Comparison of ENCODE assay signal across 14 mouse cellular contexts in genomic region chr6:53909986-53910385, GRCm38 (mm10).
"Had no signal": no experiment of that assay in that cellular context is flagged by ENCODE, and none has a peak within 500 bp of the region (broad histone marks: within the 10 kb centered on the region; RNA-seq: fewer than 3 reads in every experiment).

No protein-coding gene starts in this region.

- H3K9me3 ChIP-seq: limb, embryonic 13.5 days; midbrain, embryonic 15.5 days; neural tube, embryonic 13.5 days had no signal

- ATAC-seq: intestine, embryonic 16.5 days; midbrain, embryonic 15.5 days had no signal

- H3K9ac ChIP-seq: limb, embryonic 13.5 days; liver, embryonic 14.5 days; midbrain, embryonic 15.5 days; neural tube, embryonic 13.5 days had no signal

- H3K36me3 ChIP-seq: limb, embryonic 13.5 days; midbrain, embryonic 15.5 days; neural tube, embryonic 13.5 days had no signal

- DNase-seq: kidney, adult 8-10 months; kidney, postnatal 36 days; lung, adult 18-20 months; lung, postnatal 36 days; right cerebral cortex, adult 18-20 months; right cerebral cortex, postnatal 25 days; thymus, adult 18-20 months; thymus, postnatal 14 days had no signal

- H3K27me3 ChIP-seq: limb, embryonic 13.5 days; midbrain, embryonic 15.5 days; neural tube, embryonic 13.5 days had no signal

- H3K4me2 ChIP-seq: limb, embryonic 13.5 days; midbrain, embryonic 11.5 days; midbrain, embryonic 15.5 days; neural tube, embryonic 13.5 days had no signal

- H3K4me1 ChIP-seq: midbrain, embryonic 15.5 days had no signal

- H3K4me3 ChIP-seq: limb, embryonic 13.5 days; midbrain, embryonic 15.5 days; neural tube, embryonic 13.5 days had no signal

- H3K27ac ChIP-seq: limb, embryonic 13.5 days; liver, embryonic 14.5 days; midbrain, embryonic 15.5 days; neural tube, embryonic 13.5 days had no signal
